Mouse (Mus musculus) ES-E14 (cell line): ENCODE results near the gene 1110051M20Rik. TPM values are rescaled to one million over a fixed set of nuclear protein-coding genes. Genes with fewer than 3 reads are reported as not detected.

ENCODE experiments used
- DNase-seq: peaks from one replicate; pipeline ENCODE4 v3.0.0-alpha.2; 2013; ENCODE audit warnings: low read depth, low spot score
- H3K27ac ChIP-seq: 2 replicates; pipeline ENCODE4 v1.5.1; 2012; ENCODE audit warnings: low read depth, mild to moderate bottlenecking, low read length, moderate library complexity, mixed read lengths; ENCODE audit not compliant: poor library complexity, insufficient read depth, severe bottlenecking
- H3K36me3 ChIP-seq: 2 replicates; pipeline ENCODE4 v1.6.1; 2012; ENCODE audit warnings: mild to moderate bottlenecking, low read length, moderate library complexity, mixed read lengths; ENCODE audit not compliant: control insufficient read depth, poor library complexity, insufficient read depth, severe bottlenecking
- H3K4me1 ChIP-seq, 2 experiments: fragments of 150-350 bp in 1 of 2; sonication (generic) in 1 of 2; 2 replicates each; pipeline ENCODE4 v1.6.1; 2012; ENCODE audit warnings: low read length in 2 of 2, mild to moderate bottlenecking in 1 of 2, mixed read lengths in 1 of 2; ENCODE audit not compliant: control insufficient read depth in 2 of 2, insufficient read depth in 2 of 2, poor library complexity in 1 of 2
- H3K4me3 ChIP-seq, 2 experiments: fragments of 150-350 bp in 1 of 2; sonication (generic) in 1 of 2; 2 replicates each; pipeline ENCODE4 v1.5.1; 2012; ENCODE audit warnings: low read length in 2 of 2, low read depth in 1 of 2, mild to moderate bottlenecking in 1 of 2, mixed read lengths in 1 of 2; ENCODE audit not compliant: insufficient read depth in 1 of 2, poor library complexity in 1 of 2, severe bottlenecking in 1 of 2
- H3K9ac ChIP-seq: 2 replicates; pipeline ENCODE4 v1.6.1; 2012; ENCODE audit warnings: low read depth, mild to moderate bottlenecking, low read length, mixed read lengths; ENCODE audit not compliant: poor library complexity, insufficient read depth, severe bottlenecking
- H3K9me3 ChIP-seq: fragments of 150-350 bp; sonication (generic); 2 replicates; pipeline ENCODE4 v1.6.1; 2012; ENCODE audit warnings: low read depth, mild to moderate bottlenecking, low read length; ENCODE audit not compliant: control insufficient read depth, insufficient read depth
- CHD2 ChIP-seq: IDR thresholded peaks from 2 replicates; pipeline ENCODE4 v1.6.1; 2014; ENCODE audit warnings: mild to moderate bottlenecking, low read depth, low read length, inconsistent platforms
- HCFC1 ChIP-seq: IDR thresholded peaks from 2 replicates; pipeline ENCODE4 v1.6.1; 2012; ENCODE audit warnings: low read length, inconsistent platforms, borderline replicate concordance; ENCODE audit not compliant: insufficient read depth
- MAFK ChIP-seq: IDR thresholded peaks from 2 replicates; pipeline ENCODE4 v1.6.1; 2014; ENCODE audit warnings: mild to moderate bottlenecking, low read depth, low read length, inconsistent platforms; ENCODE audit not compliant: insufficient read depth
- ZC3H11A ChIP-seq: IDR thresholded peaks from 2 replicates; pipeline ENCODE4 v1.6.1; 2012; ENCODE audit warnings: low read depth, mild to moderate bottlenecking, inconsistent platforms, low read length, borderline replicate concordance
- ZNF384 ChIP-seq: IDR thresholded peaks from 2 replicates; pipeline ENCODE4 v1.6.1; 2012; ENCODE audit warnings: low read depth, low read length, inconsistent platforms
- in situ Hi-C, 2 experiments: fragments of 600-800 bp; cut with MboI; formaldehyde crosslinking; loops; one replicate each; pipeline ENCODE4 v1.15.1; 2025; ENCODE audit warnings: low sequenced_read_pairs in 2 of 2, inconsistent platforms in 1 of 2; ENCODE audit not compliant: unreplicated experiment in 2 of 2
- total RNA-seq: library from RNA; depleted of rRNA; stranded (reverse); fragments of 300-350 nt; gene quantifications from 2 replicates; pipeline ENCODE4 v1.2.3, GENCODE M21; 2012

The 1110051M20Rik gene
- total RNA-seq, 1 experiment: 12.4 TPM

DNA sequence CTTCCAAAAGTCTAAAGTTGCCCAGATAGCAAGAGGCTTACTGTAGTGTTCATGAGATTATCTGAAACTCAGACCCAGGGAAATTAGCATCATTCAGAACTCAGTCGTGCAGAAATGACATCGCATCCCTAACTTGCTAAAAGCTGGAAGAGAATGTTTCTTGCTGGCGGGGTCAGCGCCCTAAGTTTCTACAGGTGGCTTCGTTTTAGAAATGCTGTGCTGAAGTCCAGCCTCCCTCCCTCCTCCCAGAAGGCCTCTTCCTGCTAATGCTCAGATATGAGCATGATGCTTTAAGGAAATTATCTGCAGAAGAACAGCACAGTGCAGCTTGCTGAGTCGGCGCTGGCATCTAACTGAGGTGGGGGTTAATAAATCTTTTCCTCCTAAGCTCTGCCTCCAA lies 67.5 kb downstream of the 1110051M20Rik start:
- in situ Hi-C loops: no loop called here

DNA sequence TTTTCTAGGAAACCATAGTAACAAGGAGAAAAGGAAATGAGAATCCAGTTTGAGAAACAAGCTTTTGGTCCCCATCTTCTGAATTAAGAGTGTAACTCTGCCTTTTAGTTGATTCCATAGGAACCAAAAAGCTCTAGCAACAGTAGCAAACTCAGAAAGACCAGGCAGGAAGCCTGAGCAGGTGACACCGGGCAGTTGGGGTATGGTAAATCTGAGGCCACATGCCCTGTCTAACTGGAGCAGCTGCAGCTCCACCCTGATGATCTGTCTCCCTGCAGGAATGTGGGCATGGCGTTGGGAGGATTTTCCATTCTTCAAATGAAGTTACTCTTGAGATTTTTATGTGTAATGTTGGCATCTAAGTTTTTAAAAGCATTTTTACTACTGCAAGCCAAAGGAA lies 74.2 kb downstream of the 1110051M20Rik start:
- no peak for TF ChIP-seq HCFC1
- Histone ChIP-seq H3K36me3 (no peaks in the 10 kb centered on the region), H3K9ac (no peak overlapping the region), H3K4me3 (no peak overlapping the region), H3K9me3 (no peaks in the 10 kb centered on the region), H3K4me1 (no peaks in the 10 kb centered on the region), H3K27ac (no peak overlapping the region)
- DNase-seq: no peak
- in situ Hi-C loops: no loop called here

More for the DNA sequence above, 67.5 kb downstream of the 1110051M20Rik start:
- Histone ChIP-seq H3K9me3 (no peaks in the 10 kb centered on the region), H3K9ac (no peak overlapping the region), H3K27ac (no peak overlapping the region), H3K36me3 (no peaks in the 10 kb centered on the region), H3K4me1 (no peaks in the 10 kb centered on the region), H3K4me3 (no peak overlapping the region)
- DNase-seq: no peak
- TF ChIP-seq ZNF384 (no peak), CHD2 (no peak), ZC3H11A (no peak), HCFC1 (no peak), MAFK (no peak)

DNA sequence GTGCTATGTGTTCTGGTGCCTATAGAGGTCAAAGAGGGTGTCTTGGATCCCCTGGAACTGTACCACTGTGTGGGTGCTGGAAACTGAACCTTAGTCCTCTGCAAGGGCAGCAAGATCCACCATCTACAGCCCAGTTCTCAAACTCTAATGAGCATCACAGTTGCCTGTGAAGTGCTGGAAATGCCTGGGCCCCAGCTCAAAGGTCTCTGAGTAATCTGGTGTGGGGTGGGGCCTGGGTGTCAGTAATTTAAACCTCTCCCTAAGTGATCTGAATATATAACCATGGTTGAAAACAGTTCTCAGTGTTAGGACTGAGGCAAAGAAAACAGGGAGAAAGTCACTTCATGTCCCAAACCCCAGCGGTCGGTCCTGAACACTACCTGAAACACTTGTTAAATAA lies 81.2 kb downstream of the 1110051M20Rik start:
- no peak for TF ChIP-seq ZC3H11A
- no peak for TF ChIP-seq CHD2
- no peak for TF ChIP-seq ZNF384
- TF ChIP-seq HCFC1: no peak
- no peak for TF ChIP-seq MAFK
- H3K9me3 ChIP-seq: no peaks in the 10 kb centered on the region
- no peak for DNase-seq
- no peak overlapping the region for H3K27ac ChIP-seq
- H3K9ac ChIP-seq: no peak overlapping the region
- peaks cover 2 to 3% of the 10 kb centered on the region in 2 experiments; a peak in 2 of 4 replicates for H3K4me1 ChIP-seq
- no peak overlapping the region for H3K4me3 ChIP-seq
- in situ Hi-C loops: no loop called here
- no peaks in the 10 kb centered on the region for H3K36me3 ChIP-seq

DNA sequence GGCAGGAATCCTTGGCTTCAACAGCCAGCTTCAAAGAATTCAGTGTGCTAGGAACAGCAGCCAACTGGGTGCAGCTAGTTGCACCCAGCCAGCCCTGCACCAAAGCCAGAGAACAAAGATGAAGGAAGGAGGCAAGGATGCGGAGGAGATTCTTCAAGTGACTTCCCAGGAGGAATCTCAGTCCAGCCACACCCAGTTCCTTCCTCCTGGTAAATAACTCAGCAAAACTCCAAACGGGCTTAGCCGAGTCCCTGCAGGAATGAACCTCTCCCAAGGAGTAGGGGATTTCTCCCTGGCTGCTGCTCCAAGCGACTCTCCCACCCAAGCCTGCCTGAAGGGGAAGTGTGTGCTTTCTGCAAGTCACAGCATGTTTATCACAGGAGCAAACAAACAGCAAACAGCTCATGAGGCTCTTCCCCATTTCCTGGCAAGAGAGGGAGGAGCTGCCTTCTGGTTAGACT lies 83.4 kb downstream of the 1110051M20Rik start:
- Histone ChIP-seq H3K9me3 (no peaks in the 10 kb centered on the region), H3K9ac (no peak overlapping the region), H3K4me3 (peak overlapping the region in 1 of 2 experiments; percentile 29; a peak in 1 of 4 replicates), H3K27ac (peak overlapping the region; percentile 51; the same call in 1 of the 2 replicates), H3K4me1 (peaks cover 2 to 3% of the 10 kb centered on the region in 2 experiments; a peak in 2 of 4 replicates), H3K36me3 (no peaks in the 10 kb centered on the region)
- no peak for TF ChIP-seq MAFK
- no peak for TF ChIP-seq CHD2
- no peak for TF ChIP-seq ZC3H11A
- TF ChIP-seq ZNF384: no peak
- TF ChIP-seq HCFC1: no peak
- peak; percentile 71 for DNase-seq
- in situ Hi-C loops: no loop called here

DNA sequence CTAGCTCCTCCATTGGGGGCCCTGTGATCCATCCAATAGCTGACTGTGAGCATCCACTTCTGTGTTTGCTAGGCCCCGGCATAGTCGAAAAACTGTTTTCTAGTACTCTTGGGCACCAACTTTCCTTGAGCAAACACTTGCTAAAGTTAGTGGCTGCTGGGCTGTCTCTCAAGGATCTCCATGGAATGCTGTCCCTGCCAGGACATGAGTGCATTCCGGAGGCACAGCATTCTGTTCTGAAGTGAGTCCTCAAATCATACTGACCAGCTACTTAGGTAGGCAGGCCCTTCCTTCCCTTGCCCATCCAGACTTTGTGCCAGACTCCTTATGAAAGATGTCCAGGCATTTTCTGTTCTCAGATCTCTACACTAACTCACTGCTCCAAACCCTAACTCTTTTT lies 88.7 kb downstream of the 1110051M20Rik start:
- Histone ChIP-seq H3K27ac (no peak overlapping the region), H3K9ac (no peak overlapping the region), H3K9me3 (no peaks in the 10 kb centered on the region), H3K4me3 (no peak overlapping the region), H3K36me3 (no peaks in the 10 kb centered on the region), H3K4me1 (peaks cover 0 to 3% of the 10 kb centered on the region in 2 experiments; a peak in 1 of 4 replicates)
- TF ChIP-seq ZC3H11A: no peak
- TF ChIP-seq MAFK: no peak
- no peak for TF ChIP-seq HCFC1
- no peak for TF ChIP-seq CHD2
- no peak for TF ChIP-seq ZNF384
- DNase-seq: no peak
- in situ Hi-C loops: no loop called here
